ENCODE assay signal across 8 mouse cellular contexts in genomic region chr15:85684164-85684708, GRCm38 (mm10). TPM values are rescaled to one million over a fixed set of nuclear protein-coding genes. Genes with fewer than 3 reads are reported as not detected.
DNase-seq lines count a peak whose midpoint lies in the region; ATAC-seq and TF ChIP-seq lines count a peak whose summit lies in the region.

No protein-coding gene starts in this region.

- H3K4me2 ChIP-seq in hindbrain, embryonic 15.5 days = 0 out of 2 replicates have a peak overlapping the region, but pooled peaks have one; percentile 33
- no peak overlapping the region for H3K4me2 ChIP-seq in liver, embryonic 12.5 days

- no peaks in the 10 kb centered on the region for H3K27me3 ChIP-seq in cerebellum, adult 2 months (ENCODE audit: control insufficient read depth, insufficient read depth, low read length)
- H3K27me3 ChIP-seq in hindbrain, embryonic 15.5 days = no peaks in the 10 kb centered on the region
- peaks cover 92% of the 10 kb centered on the region for H3K27me3 ChIP-seq in hindbrain, embryonic 10.5 days (ENCODE audit: insufficient read depth, poor library complexity, severe bottlenecking)
- peaks cover 16% of the 10 kb centered on the region for H3K27me3 ChIP-seq in liver, embryonic 12.5 days (replicated peaks)

- no peak overlapping the region for H3K9ac ChIP-seq in hindbrain, embryonic 15.5 days
- no peak overlapping the region for H3K9ac ChIP-seq in liver, embryonic 12.5 days

- H3K27ac ChIP-seq in cerebellum, adult 2 months (ENCODE audit: insufficient read depth, low read length) = peak overlapping the region; percentile 83
- no peak overlapping the region; the same call in 1 of the 2 replicates for H3K27ac ChIP-seq in hindbrain, embryonic 15.5 days (replicated peaks)
- no peak overlapping the region for H3K27ac ChIP-seq in hindbrain, embryonic 10.5 days
- H3K27ac ChIP-seq in brown adipose tissue, adult 24 weeks (replicated peaks; ENCODE audit: low read depth, low read length) = peak overlapping the region; percentile 76
- H3K27ac ChIP-seq in liver, embryonic 12.5 days = no peak overlapping the region

- DNase-seq in cerebellum, adult 2 months = no peak
- no peak for DNase-seq in cerebellum, adult 11 months
- DNase-seq in hindbrain, embryonic 10.5 days (ENCODE audit: low spot score) = no peak
- DNase-seq in lung, postnatal 36 days = peak; percentile 72
- DNase-seq in thymus, postnatal 25 days = no peak

- H3K4me1 ChIP-seq in cerebellum, adult 2 months (ENCODE audit: control insufficient read depth, insufficient read depth, low read length) = peaks cover 62% of the 10 kb centered on the region
- H3K4me1 ChIP-seq in hindbrain, embryonic 15.5 days (replicated peaks) = peaks cover 86% of the 10 kb centered on the region
- H3K4me1 ChIP-seq in hindbrain, embryonic 10.5 days (replicated peaks) = peaks cover 15% of the 10 kb centered on the region
- peaks cover 59% of the 10 kb centered on the region for H3K4me1 ChIP-seq in brown adipose tissue, adult 24 weeks (ENCODE audit: control insufficient read depth, insufficient read depth, insufficient read length, low read length)
- no peaks in the 10 kb centered on the region for H3K4me1 ChIP-seq in liver, embryonic 12.5 days

- H3K36me3 ChIP-seq in hindbrain, embryonic 15.5 days = peaks cover 11% of the 10 kb centered on the region; the same call in 1 of the 2 replicates
- H3K36me3 ChIP-seq in hindbrain, embryonic 10.5 days = no peaks in the 10 kb centered on the region
- H3K36me3 ChIP-seq in liver, embryonic 12.5 days = no peaks in the 10 kb centered on the region

- no peak for ATAC-seq in hindbrain, embryonic 15.5 days (ENCODE audit: low FRiP score, low read depth)
- ATAC-seq in liver, embryonic 12.5 days = no peak

- 13% methylated on average over 14 of the region's 14 CpGs for WGBS in cerebellum, adult 2 months
- WGBS in hindbrain, embryonic 15.5 days = 86% methylated on average over 14 of the region's 14 CpGs
- 92% methylated on average over 14 of the region's 14 CpGs for WGBS in hindbrain, embryonic 10.5 days
- WGBS in liver, embryonic 12.5 days (ENCODE audit: insufficient replicate concordance) = 75% methylated on average over 14 of the region's 14 CpGs

- no peaks in the 10 kb centered on the region for H3K9me3 ChIP-seq in hindbrain, embryonic 15.5 days
- no peaks in the 10 kb centered on the region for H3K9me3 ChIP-seq in hindbrain, embryonic 10.5 days
- no peaks in the 10 kb centered on the region for H3K9me3 ChIP-seq in liver, embryonic 12.5 days (replicated peaks)

- TF ChIP-seq POLR2A in cerebellum, adult 2 months (IDR thresholded peaks at IDR 0.05; ENCODE audit: borderline replicate concordance, insufficient read depth, low read length) = no peak

- H3K4me3 ChIP-seq in cerebellum, adult 2 months (replicated peaks; ENCODE audit: insufficient read depth, low read depth, low read length) = peak overlapping the region; percentile 24
- no peak overlapping the region for H3K4me3 ChIP-seq in hindbrain, embryonic 15.5 days
- no peak overlapping the region for H3K4me3 ChIP-seq in hindbrain, embryonic 10.5 days
- peak overlapping the region; percentile 35 for H3K4me3 ChIP-seq in brown adipose tissue, adult 24 weeks (ENCODE audit: insufficient read depth, low read depth, low read length)
- no peak overlapping the region for H3K4me3 ChIP-seq in liver, embryonic 12.5 days

- no peak for TF ChIP-seq CTCF in cerebellum, adult 2 months (IDR thresholded peaks at IDR 0.05; ENCODE audit: borderline replicate concordance, insufficient read depth, low read depth, low read length)

RNA-seq across cellular contexts. Expression of gene Ppara, which starts 50.5 kb away (rescaled TPM):
- 1.1 and 1.5 TPM in 2 replicates for polyA plus RNA-seq in cerebellum, adult 2 months (2012; rRNA removed)
- 1.6 and 2.1 TPM in 2 replicates for polyA plus RNA-seq in hindbrain, embryonic 15.5 days (2015; fragmentation: Nextera tagmentation; extraction: Ambion mirVana)
- polyA plus RNA-seq in hindbrain, embryonic 10.5 days (2016; fragmentation: Nextera tagmentation; extraction: Ambion mirVana) = 0.24 and 0.62 TPM in 2 replicates
- polyA plus RNA-seq in brown adipose tissue, adult 24 weeks (2012; ENCODE audit: insufficient read depth, insufficient read length, missing spikeins) = 53.5 and 108 TPM in 2 replicates
- 5.7 TPM in 2 replicates for polyA plus RNA-seq in liver, embryonic 12.5 days (2016; fragmentation: Nextera tagmentation; extraction: Ambion mirVana)

Comparison
In these comparisons a context has a peak if more than half of its experiments do, and no peak if none do; other contexts are left out.
1. H3K27ac ChIP-seq: peak in cerebellum, adult 2 months (single experiment) and brown adipose tissue, adult 24 weeks (single experiment); none in hindbrain, embryonic 15.5 days (single experiment), hindbrain, embryonic 10.5 days (single experiment) and liver, embryonic 12.5 days (single experiment).
2. H3K4me3 ChIP-seq: peak in cerebellum, adult 2 months (single experiment) and brown adipose tissue, adult 24 weeks (single experiment); none in hindbrain, embryonic 15.5 days (single experiment), hindbrain, embryonic 10.5 days (single experiment) and liver, embryonic 12.5 days (single experiment).